Mouse (Mus musculus) embryo, embryonic 11 days (tissue): ENCODE measurements around the gene Lrrc20.
"Not testable (repeated sequence)": the region's sequence is repeated elsewhere in the genome, so short reads cannot be mapped to it uniquely, and the experiment has no call there.

Experiments used
- DNase-seq: peaks from one replicate; pipeline ENCODE4 v3.0.0-alpha.2; 2015

Lrrc20 gene

GRCm38 (mm10) chr10:61475594-61476439 lies at the start of gene Lrrc20:
Gene Lrrc20 (plus strand): TSS chr10:61475801.
- peak; percentile 99 for DNase-seq

- no peak for DNase-seq
These were observed 49.3 kb upstream of the Lrrc20 start for GRCm38 (mm10) chr10:61426251-61426757.

DNA sequence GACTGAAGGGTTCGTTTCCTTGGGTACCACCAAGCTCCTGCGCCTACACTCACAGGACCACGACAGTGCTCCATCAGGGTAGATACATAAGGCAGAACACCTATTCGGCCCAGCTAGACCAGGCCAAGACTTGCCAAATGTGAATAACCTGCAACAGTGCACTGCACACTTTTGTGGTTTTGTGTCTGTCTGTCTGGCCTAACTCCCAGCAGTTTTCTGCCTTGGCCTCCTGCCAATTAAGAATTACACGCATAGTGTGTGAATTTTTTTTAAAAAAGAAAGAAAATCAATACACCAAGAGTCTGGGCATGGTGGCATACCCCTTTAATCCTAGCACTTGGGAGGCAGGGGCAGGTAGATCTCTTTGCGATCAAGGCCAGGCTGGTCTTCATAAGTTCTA lies 47.6 kb upstream of the Lrrc20 start:
- no peak for DNase-seq

DNA sequence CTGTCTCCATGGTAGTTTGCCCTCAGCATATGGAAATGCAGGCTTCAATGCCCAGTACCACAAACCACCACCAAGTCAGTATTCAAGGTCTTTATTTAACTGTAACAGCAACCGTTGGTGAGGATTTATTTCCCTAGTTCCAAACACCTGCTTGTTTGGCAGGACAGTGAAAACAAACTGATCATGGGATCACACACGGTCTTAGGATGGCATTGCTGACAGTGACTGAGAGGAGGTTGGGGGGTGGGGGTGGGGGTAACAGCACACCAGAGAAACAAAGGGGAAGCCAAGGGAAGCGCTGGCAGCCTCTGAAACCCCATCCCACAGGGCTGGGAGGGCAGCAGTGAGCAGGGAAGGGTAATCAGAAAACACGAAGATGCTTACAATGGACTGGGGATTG lies 47.2 kb upstream of the Lrrc20 start:
- no peak for DNase-seq

GRCm38 (mm10) chr10:61429043-61429442 lies 46.6 kb upstream of the Lrrc20 start:
- DNase-seq, result no peak

- no peak for DNase-seq
These were observed 44.2 kb upstream of the Lrrc20 start for GRCm38 (mm10) chr10:61431375-61431774.

GRCm38 (mm10) chr10:61440202-61440800 lies 35.3 kb upstream of the Lrrc20 start:
- DNase-seq, result no peak

DNA sequence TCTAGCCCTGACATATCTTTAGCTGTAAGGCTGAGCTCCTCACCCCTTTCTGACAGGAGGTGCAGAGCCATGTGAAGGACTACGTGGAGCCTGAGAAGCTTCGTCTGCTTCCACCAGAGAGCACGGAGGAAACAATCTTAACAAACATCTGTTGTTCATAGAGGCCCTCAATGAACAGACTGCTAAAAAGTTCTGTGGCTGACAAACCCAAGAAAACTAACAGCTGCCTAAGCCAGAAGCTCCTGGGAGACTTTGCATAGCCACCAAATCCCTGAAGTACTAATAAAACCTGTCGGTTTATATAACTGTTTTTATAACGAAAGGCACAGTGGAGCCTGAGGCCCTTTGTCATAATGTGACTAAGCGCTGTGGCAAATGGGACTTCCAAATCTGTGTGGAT lies 32.1 kb upstream of the Lrrc20 start:
- no peak for DNase-seq

DNA sequence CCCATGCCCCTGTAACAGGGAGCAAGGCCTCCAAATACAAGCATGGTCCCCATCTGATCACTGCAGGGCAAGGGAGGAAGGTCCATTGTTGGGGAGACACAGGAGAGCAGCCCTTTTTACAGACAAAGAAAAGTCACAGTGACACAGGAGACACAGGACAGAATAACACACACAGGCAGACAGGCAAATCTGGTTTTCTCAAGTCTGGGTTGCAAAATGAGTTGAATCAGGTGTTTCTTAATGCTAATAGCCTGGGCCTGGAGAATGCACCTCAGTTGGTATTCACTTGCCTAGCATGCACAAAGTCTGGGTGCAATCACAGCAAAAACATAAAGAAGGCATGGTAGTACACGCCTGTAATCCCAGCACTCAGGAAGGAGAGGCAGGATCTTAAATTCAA lies 31.7 kb upstream of the Lrrc20 start:
- no peak for DNase-seq

DNA sequence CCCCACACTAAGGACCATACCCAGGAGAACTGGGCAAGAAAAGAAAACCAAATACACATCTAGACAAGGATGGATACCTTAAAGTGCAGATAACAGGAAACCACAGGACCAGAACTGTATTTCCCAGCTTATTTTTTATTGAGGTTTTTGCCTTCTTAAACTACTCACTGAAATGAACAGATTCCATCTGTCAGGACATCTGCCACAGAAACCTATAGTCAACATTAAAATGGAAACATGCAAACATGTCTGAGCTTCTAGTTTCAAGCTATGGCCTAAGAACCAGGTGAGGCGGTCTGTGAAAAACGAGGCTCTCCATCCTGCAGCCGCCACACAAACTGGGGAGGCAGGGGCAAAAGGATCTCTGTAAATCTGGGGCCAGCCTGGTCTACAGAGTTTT lies 30.6 kb upstream of the Lrrc20 start:
- DNase-seq, result no peak

- DNase-seq, result no peak
These were observed 27.8 kb upstream of the Lrrc20 start for GRCm38 (mm10) chr10:61447581-61448353.

DNA sequence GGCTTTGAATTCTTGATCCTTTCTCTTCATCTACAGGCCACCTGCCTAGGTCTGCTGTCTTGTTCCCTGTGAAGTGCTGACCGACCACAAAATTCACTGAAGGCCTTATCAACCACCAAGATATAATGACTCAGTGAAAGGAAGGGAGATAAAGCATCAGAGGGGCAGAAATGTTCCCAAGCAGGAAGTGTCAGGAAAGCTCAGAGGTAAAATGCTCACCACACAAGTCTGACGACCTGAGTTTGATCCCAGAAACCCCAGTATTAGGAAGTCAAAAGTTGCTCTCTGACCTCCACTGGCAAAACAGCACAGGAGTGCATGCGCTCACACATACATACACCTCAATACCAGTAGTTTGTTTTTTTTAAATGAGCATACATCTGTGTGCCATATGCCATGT lies 26.8 kb upstream of the Lrrc20 start:
- no peak for DNase-seq

GRCm38 (mm10) chr10:61451463-61451930 lies 24.1 kb upstream of the Lrrc20 start:
- DNase-seq, result peak; percentile 30

DNA sequence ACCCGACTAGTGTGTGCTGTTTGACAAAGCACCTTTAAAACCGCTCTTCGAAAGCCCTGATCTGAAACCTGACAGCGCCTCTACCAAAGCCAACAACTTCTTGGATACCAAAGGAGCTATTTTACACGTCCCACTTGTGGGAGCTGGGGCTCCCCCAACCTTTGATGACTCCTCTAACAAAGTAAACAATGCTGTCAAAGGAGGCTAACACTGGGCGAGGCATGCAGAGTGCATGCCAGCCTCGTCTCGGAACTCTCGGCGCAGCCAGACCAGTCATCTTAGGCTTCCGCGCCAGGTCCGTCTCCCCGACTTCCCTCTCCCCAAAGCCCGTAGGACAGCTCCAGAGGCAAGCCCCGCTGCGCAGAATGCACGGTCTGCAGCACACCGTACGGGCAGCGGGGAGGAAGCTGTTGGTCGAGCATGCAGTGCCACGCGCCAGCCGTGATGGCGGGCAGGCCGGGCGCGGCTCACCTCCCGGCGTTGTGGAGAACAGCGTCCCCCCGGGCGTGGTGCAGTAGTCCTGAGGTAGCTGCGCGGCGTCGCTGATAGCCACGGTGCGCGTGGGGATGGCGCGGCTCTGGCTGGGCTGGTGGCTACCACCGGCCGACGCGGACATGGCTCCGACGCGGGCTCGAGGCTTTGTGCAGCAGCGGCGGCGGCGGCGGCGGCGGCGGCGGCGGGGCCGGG lies 23.5 kb upstream of the Lrrc20 start:
- no peak for DNase-seq

- peak; percentile 97 for DNase-seq
These were observed 23.0 kb upstream of the Lrrc20 start, which contains the start of gene Eif4ebp2 for GRCm38 (mm10) chr10:61452645-61453044. Gene Eif4ebp2 (minus strand): TSS chr10:61452661.

- DNase-seq, result not testable (repeated sequence)
These were observed 22.4 kb upstream of the Lrrc20 start for GRCm38 (mm10) chr10:61453171-61453570.

GRCm38 (mm10) chr10:61457182-61457581 lies 18.4 kb upstream of the Lrrc20 start:
- no peak for DNase-seq

GRCm38 (mm10) chr10:61465009-61465408 lies 10.6 kb upstream of the Lrrc20 start:
- no peak for DNase-seq

DNA sequence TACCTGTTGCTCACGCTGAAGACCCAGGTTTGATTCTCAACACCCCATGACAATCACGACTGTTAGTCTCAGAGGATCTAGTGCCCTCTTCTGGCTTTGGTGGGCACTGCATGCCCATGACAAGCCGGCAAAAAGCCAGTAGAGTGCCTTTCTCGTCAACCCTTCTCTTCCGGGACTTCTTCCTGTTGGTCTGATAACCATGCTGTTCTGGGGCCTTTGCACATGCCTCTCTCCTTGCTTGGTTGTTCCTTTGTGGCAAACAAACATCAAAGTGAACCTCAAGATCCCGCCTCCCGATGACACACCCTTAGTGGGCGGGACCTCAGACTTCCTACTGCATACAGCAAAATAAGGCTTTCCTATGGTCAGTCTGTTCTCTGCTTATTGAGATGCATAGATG lies 9.4 kb upstream of the Lrrc20 start:
- no peak for DNase-seq

DNA sequence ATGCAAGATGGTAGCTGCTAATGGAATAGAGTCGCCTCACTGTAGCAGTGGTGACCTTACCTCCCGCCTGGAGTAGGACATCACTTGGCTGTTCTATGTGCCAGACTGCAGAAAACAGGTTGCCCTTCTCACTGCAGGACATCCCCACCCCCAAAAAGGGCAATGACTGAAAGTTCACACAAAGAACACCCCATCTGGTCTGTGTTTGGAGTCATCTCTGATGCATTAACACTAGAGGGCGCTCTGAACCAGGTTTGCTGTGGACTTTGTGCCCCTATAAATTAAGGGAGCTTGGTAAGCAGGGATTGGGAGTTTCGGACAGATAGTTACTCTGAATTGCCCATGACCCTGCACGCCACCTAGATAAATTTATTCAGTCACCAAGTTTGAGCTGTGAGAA lies 8.7 kb upstream of the Lrrc20 start:
- peak; percentile 81 for DNase-seq

DNA sequence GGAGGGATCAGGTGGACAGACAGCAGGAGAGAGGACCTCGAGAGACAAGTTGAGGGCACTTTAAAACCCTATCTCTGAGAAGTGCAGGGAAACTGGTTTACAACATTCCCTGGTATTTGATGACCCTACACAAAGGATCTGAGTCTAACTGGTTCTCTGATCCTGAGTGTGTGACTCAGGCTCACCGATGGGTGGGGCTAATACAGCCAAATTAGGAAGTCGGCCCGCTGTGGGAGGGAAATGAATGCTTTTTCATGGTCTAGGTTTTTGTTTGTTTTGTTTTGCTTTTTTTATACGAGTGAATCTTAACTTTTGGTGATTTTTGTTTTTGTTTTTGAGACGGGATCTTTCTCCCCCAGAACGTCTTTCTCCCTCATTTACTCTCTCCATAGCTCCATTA lies 6.7 kb upstream of the Lrrc20 start:
- no peak for DNase-seq

- DNase-seq, result no peak
These were observed 2.0 kb upstream of the Lrrc20 start for GRCm38 (mm10) chr10:61473640-61474039.

GRCm38 (mm10) chr10:61474344-61474743 lies 1.3 kb upstream of the Lrrc20 start:
- DNase-seq, result no peak
